Mouse (Mus musculus): ENCODE measurements at regions not wholly inside any gene's neighbourhood (a gene's known extent, or its start where the extent isn't known, plus 50 kb on each side); places are given as distances from the start of the nearest gene placed in this dataset.

GRCm38 (mm10) chr1:137636321-137636944 lies 539.1 kb downstream of the Ptprc start:
- H3K36me3 ChIP-seq (ENCODE audit: inconsistent target) = no peaks in the 10 kb centered on the region
- no peaks in the 10 kb centered on the region for H3K79me2 ChIP-seq (ENCODE audit: inconsistent target)
- WGBS (ENCODE audit: missing documents) = 96% methylated on average over 3 of the region's 3 CpGs
- no peak overlapping the region for H3K27ac ChIP-seq
- no peak overlapping the region for H3K4me3 ChIP-seq (ENCODE audit: inconsistent target)

- Histone ChIP-seq H3K4me3 (ENCODE audit: inconsistent target) (no peak overlapping the region), H3K79me2 (ENCODE audit: inconsistent target) (no peaks in the 10 kb centered on the region), H3K36me3 (ENCODE audit: inconsistent target) (no peaks in the 10 kb centered on the region), H3K27ac (no peak overlapping the region)
- WGBS (ENCODE audit: missing documents) = 91% methylated on average over 7 of the region's 7 CpGs
Observed at GRCm38 (mm10) chr1:137635781-137636180, 539.7 kb downstream of the Ptprc start.

GRCm38 (mm10) chr1:137631546-137631945 lies 544.0 kb downstream of the Ptprc start:
- Histone ChIP-seq H3K36me3 (ENCODE audit: inconsistent target) (no peaks in the 10 kb centered on the region), H3K4me3 (ENCODE audit: inconsistent target) (no peak overlapping the region), H3K27ac (no peak overlapping the region), H3K79me2 (ENCODE audit: inconsistent target) (no peaks in the 10 kb centered on the region)

GRCm38 (mm10) chr1:137620672-137621071 lies 554.8 kb downstream of the Ptprc start:
- Histone ChIP-seq H3K4me3 (ENCODE audit: inconsistent target) (no peak overlapping the region), H3K79me2 (ENCODE audit: inconsistent target) (no peaks in the 10 kb centered on the region), H3K27ac (no peak overlapping the region), H3K36me3 (ENCODE audit: inconsistent target) (no peaks in the 10 kb centered on the region)
- WGBS (ENCODE audit: missing documents) = 20% methylated on average over 5 of the region's 5 CpGs

- WGBS (ENCODE audit: missing documents) = 93% methylated on average over 2 of the region's 2 CpGs
- Histone ChIP-seq H3K36me3 (ENCODE audit: inconsistent target) (no peaks in the 10 kb centered on the region), H3K27ac (no peak overlapping the region), H3K79me2 (ENCODE audit: inconsistent target) (no peaks in the 10 kb centered on the region), H3K4me3 (ENCODE audit: inconsistent target) (no peak overlapping the region)
Observed at GRCm38 (mm10) chr1:137618231-137618630, 557.3 kb downstream of the Ptprc start.

DNA sequence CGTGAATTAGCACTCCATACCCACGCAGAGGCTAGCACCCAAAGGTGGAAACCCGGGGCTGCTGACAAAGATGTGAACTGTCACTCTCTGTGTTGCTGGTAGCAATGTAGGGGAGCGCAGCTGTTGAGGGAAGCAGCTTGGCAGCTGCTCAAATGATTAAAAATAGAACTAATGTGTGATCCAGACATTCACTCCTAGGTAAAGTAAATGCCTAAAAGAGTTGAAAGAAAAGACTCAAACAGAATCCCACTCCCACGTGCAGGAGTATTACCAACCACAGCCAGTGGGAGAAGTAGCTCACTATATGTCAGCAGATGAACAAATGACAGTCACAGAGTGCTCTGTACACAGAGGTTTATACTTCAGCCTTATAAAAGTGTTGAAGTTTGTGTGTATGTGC lies 558.0 kb downstream of the Ptprc start:
- no peak overlapping the region for H3K27ac ChIP-seq
- WGBS (ENCODE audit: missing documents) = 55% methylated on average over 5 of the region's 5 CpGs
- H3K4me3 ChIP-seq (ENCODE audit: inconsistent target) = no peak overlapping the region
- no peaks in the 10 kb centered on the region for H3K79me2 ChIP-seq (ENCODE audit: inconsistent target)
- H3K36me3 ChIP-seq (ENCODE audit: inconsistent target) = no peaks in the 10 kb centered on the region

DNA sequence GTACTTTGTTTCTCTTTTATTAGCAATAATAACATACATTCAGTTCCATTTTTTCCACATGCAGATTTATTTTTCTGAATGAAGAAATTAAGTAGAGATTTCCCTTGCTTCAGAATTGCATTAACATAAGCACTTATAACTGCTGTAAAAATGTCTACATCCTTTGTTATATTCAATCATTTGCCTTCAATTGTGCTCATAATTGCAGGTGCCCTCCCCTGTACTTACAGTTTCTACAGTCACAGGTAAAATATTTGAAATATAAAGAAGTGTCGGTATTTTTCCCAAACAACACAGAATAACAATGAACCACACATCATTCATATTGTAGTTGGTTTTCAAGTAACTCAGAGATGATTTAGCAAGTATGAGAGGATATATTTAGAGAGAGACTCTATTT lies 568.8 kb downstream of the Ptprc start:
- H3K27ac ChIP-seq = no peak overlapping the region
- H3K79me2 ChIP-seq (ENCODE audit: inconsistent target) = no peaks in the 10 kb centered on the region
- WGBS (ENCODE audit: missing documents) = 86% methylated on average over 1 of the region's 1 CpGs
- H3K4me3 ChIP-seq (ENCODE audit: inconsistent target) = no peak overlapping the region
- no peaks in the 10 kb centered on the region for H3K36me3 ChIP-seq (ENCODE audit: inconsistent target)

DNA sequence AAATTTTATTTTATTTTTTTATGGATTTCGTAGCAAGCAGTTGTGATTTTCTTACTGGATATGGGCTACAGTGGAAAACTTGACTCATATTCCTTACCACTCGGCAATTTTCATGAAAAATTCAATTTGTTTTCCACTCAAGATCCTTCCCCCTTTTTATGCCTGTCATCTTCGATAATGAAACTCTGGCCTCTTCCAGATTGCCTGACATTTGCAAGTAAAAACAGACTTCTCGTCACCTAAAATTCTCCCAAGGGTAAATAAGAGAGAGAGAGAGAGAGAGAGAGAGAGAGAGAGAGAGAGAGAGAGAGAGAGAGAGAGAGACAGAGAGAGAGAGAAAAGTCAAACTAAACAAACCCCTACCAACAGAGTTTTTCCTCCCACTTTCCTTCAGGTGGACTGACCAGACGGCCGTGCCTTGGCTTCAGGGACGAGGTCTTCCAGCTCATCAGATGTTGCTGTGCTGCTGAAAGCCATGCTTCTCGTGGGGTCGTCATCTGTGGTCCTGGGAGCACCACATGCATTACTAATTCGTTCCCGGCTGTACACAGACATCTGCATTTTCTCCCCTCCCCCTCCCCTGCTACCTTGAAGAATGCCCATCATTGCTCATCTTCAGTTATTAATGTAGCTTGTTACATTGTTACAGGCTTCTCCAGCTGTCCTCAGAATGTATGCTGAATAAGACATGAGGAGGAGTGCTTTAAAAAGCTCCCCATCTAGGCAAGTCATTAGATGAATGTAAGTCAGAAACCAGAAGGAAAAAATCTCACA lies 569.4 kb downstream of the Ptprc start:
- Histone ChIP-seq H3K27ac (no peak overlapping the region), H3K36me3 (ENCODE audit: inconsistent target) (no peaks in the 10 kb centered on the region), H3K4me3 (ENCODE audit: inconsistent target) (no peak overlapping the region), H3K79me2 (ENCODE audit: inconsistent target) (no peaks in the 10 kb centered on the region)
- WGBS (ENCODE audit: missing documents) = 94% methylated on average over 11 of the region's 11 CpGs

- Histone ChIP-seq H3K4me3 (ENCODE audit: inconsistent target) (no peak overlapping the region), H3K79me2 (ENCODE audit: inconsistent target) (no peaks in the 10 kb centered on the region), H3K36me3 (ENCODE audit: inconsistent target) (no peaks in the 10 kb centered on the region), H3K27ac (no peak overlapping the region)
- 39% methylated on average over 7 of the region's 7 CpGs for whole genome bisulfite sequencing (ENCODE audit: missing documents)
Observed at GRCm38 (mm10) chr1:137593732-137594131, 581.8 kb downstream of the Ptprc start.

DNA sequence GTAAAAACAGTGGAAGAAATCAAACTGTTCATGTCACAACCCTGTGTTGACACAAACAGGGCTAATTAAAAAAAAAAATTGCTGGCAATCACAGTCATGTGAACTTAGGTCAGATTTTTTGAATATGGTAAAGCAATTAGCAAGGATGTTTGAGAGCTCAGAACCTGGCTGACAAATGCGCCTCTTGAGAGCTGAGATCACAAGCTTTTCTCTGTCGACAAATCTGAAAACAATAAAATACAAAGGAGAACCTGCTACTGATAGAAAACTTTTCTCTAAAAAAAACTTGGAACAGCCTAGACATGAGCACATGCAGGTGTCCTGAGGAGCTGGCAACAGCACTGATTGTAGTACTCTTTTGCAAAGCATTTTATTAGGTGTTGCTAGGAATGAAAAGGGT lies 583.6 kb downstream of the Ptprc start:
- no peak overlapping the region for H3K4me3 ChIP-seq (ENCODE audit: inconsistent target)
- WGBS (ENCODE audit: missing documents) = 82% methylated on average over 2 of the region's 2 CpGs
- no peak overlapping the region for H3K27ac ChIP-seq
- no peaks in the 10 kb centered on the region for H3K36me3 ChIP-seq (ENCODE audit: inconsistent target)
- no peaks in the 10 kb centered on the region for H3K79me2 ChIP-seq (ENCODE audit: inconsistent target)

- Histone ChIP-seq H3K4me3 (ENCODE audit: inconsistent target) (no peak overlapping the region), H3K27ac (no peak overlapping the region)
- 53% methylated on average over 3 of the region's 3 CpGs for WGBS (ENCODE audit: missing documents)
Observed at GRCm38 (mm10) chr1:137591295-137591694, 584.2 kb downstream of the Ptprc start.

DNA sequence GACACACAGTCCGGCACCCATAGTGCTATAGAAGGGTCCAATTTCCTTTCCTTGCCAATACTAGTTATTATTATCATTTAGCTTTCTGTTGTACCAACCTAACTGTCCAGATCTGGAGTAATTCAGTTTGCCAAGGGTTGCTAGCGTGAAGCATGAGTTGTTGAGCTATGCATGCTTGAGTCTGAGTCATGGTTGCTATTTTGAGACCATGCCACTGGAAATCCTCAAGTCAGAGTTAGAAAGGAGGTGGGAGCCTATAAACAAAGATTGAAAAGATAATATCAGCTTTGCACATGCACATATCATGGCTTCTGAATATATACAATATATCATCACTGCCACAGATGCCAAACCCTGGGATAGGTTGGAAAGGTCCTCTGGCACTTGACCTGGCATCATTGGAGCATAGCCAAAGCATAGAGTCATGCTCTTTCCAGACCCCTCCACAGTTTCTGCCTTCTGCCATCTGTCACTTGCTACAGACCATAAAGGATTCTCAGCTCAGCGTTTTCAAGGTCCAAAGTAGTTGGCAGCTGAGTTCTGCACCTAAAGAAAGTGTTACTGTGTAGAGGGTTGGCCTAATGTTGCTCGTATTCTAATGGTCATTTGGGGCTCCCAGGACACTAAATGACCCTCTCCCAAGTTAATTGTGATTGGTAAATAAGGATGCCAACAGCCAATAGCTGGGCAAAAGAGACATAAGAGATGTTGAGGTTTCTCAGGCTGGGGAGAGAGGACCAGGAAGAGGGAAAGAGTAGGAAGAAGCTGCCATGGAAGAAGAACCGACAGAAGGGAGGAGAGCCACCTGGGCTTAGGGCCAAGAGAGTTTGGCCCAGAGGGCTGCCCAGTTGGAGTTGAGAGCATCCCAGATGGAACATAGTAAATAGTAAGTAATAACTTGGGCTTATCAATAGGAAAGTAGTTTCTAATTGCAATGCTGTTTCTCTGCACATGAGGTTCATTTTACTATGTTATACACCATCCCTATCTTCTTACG lies 586.9 kb downstream of the Ptprc start:
- WGBS (ENCODE audit: missing documents) = 90% methylated on average over 6 of the region's 6 CpGs
- Histone ChIP-seq H3K27ac (no peak overlapping the region), H3K4me3 (ENCODE audit: inconsistent target) (no peak overlapping the region), H3K79me2 (ENCODE audit: inconsistent target) (no peaks in the 10 kb centered on the region), H3K36me3 (ENCODE audit: inconsistent target) (no peaks in the 10 kb centered on the region)

More at GRCm38 (mm10) chr1:137591295-137591694, 584.2 kb downstream of the Ptprc start:
- Histone ChIP-seq H3K36me3 (ENCODE audit: inconsistent target) (no peaks in the 10 kb centered on the region), H3K79me2 (ENCODE audit: inconsistent target) (no peaks in the 10 kb centered on the region)

- H3K79me2 ChIP-seq (ENCODE audit: inconsistent target) = no peaks in the 10 kb centered on the region
- no peak overlapping the region for H3K27ac ChIP-seq
- no peak overlapping the region for H3K4me3 ChIP-seq (ENCODE audit: inconsistent target)
- no peaks in the 10 kb centered on the region for H3K36me3 ChIP-seq (ENCODE audit: inconsistent target)
- WGBS (ENCODE audit: missing documents) = 93% methylated on average over 12 of the region's 12 CpGs
Observed at GRCm38 (mm10) chr1:137587481-137588228, 587.9 kb downstream of the Ptprc start.

DNA sequence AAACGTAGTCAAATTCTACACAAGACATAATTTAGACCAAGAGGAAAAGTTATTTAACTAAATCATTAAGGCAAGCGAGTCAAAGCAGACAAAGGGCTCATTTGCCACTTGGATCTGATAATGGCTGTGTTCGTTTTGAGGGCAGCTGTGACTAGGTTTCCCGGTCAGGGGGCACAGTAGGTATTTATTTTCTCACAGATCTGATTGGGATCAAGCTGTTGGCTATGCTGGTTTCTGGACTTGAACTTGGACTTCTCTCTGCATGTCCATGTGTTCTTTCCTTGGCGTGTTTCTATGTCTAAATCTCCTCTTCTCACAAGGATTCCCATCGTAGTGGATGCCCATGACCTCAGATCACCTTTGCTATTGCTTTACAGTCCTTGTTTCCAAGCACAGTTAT lies 590.8 kb downstream of the Ptprc start:
- Histone ChIP-seq H3K79me2 (ENCODE audit: inconsistent target) (no peaks in the 10 kb centered on the region), H3K4me3 (ENCODE audit: inconsistent target) (no peak overlapping the region), H3K27ac (no peak overlapping the region), H3K36me3 (ENCODE audit: inconsistent target) (no peaks in the 10 kb centered on the region)
- WGBS (ENCODE audit: missing documents) = 93% methylated on average over 6 of the region's 6 CpGs
